Mouse (Mus musculus) neural tube, postnatal 0 days (tissue): Measurements from ENCODE around the gene Slc9a5. TPM values are rescaled to one million over a fixed set of nuclear protein-coding genes. Genes with fewer than 3 reads are reported as not detected.

Source experiments
- microRNA counts: library from miRNA; unstranded; fragments of <30 nt; microRNA quantifications from one replicate; lab custom pipeline; 2015
- microRNA-seq: library from miRNA; unstranded; fragments of <30 nt; microRNA quantifications from one replicate; pipeline ENCODE4, GENCODE M21; 2016
- polyA plus RNA-seq: library from polyadenylated mRNA; unstranded; fragments of >200 nt; fragmentation: Nextera tagmentation; extraction: Ambion mirVana; gene quantifications from 2 replicates; pipeline ENCODE4 v1.2.1, GENCODE M21; 2015

The Slc9a5 gene
- 10.0 and 13.8 TPM in 2 replicates for polyA plus RNA-seq

GRCm38 (mm10) chr8:105348450-105349095, at the start of gene Slc9a5:
Gene Slc9a5 (plus strand): TSS chr8:105348843.

GRCm38 (mm10) chr8:105305211-105306145, 43.2 kb upstream of the Slc9a5 start, which contains the start of gene Elmo3:
Gene Elmo3 (plus strand): TSS chr8:105305601.

GRCm38 (mm10) chr8:105326141-105326672, 22.4 kb upstream of the Slc9a5 start, which contains the start of the genes Lrrc29 and Tmem208:
Gene Lrrc29 (minus strand): TSS chr8:105326278.
Gene Tmem208 (plus strand): TSS chr8:105326354.

GRCm38 (mm10) chr8:105347428-105348221, 1.0 kb upstream of the Slc9a5 start, which contains the start of gene Fhod1:
Gene Fhod1 (minus strand): TSS chr8:105347953.

GRCm38 (mm10) chr8:105373032-105373431, 24.4 kb downstream of the Slc9a5 start, which contains the start of gene Plekhg4:
Gene Plekhg4 (plus strand): TSS chr8:105373274.

GRCm38 (mm10) chr8:105413391-105413790, 64.7 kb downstream of the Slc9a5 start, which contains the start of the genes Kctd19 and Lrrc36:
Gene Kctd19 (minus strand): TSS chr8:105413502.
Gene Lrrc36 (plus strand): TSS chr8:105413571.

MicroRNAs encoded within 50 kb of the gene (microRNA counts, 519-probe panel; counts per million panel counts)
- microRNA mmu-miR-328 (lab: Ali Mortazavi, UCI), result 3,728 counts per million, percentile 29 among the panel's probes with 10 or more counts

Small RNA genes lying within 50 kb of the gene (microRNA-seq; reads per million reads assigned to microRNA genes)
- gene Gm27320, result not detected
- 409 reads per million, percentile 65 among the genes with 10 or more reads in this experiment for gene Mir328

Other genes starting within 250 kb of the Slc9a5 start
- 0.14 and 0.15 TPM in 2 replicates for gene Ces4a, start 217.0 kb upstream of the Slc9a5 start, polyA plus RNA-seq
- 30.7 and 34.8 TPM in 2 replicates for gene Cbfb, start 178.2 kb upstream of the Slc9a5 start, polyA plus RNA-seq
- gene D230025D16Rik, start 123.7 kb upstream of the Slc9a5 start, polyA plus RNA-seq, result 19.1 and 19.5 TPM in 2 replicates
- gene B3gnt9, start 93.7 kb upstream of the Slc9a5 start, polyA plus RNA-seq, result 13.8 and 15.8 TPM in 2 replicates
- 13.8 and 16.2 TPM in 2 replicates for gene Tradd, start 84.2 kb upstream of the Slc9a5 start, polyA plus RNA-seq
- gene Fbxl8, start 84.2 kb upstream of the Slc9a5 start, polyA plus RNA-seq, result 1.9 and 2.9 TPM in 2 replicates
- gene Hsf4, start 79.0 kb upstream of the Slc9a5 start, polyA plus RNA-seq, result 1.2 and 1.9 TPM in 2 replicates
- 9.1 and 9.4 TPM in 2 replicates for gene Nol3, start 72.7 kb upstream of the Slc9a5 start, polyA plus RNA-seq
- gene 4931428F04Rik, start 59.0 kb upstream of the Slc9a5 start, polyA plus RNA-seq, result 53.4 and 66.4 TPM in 2 replicates
- gene Exoc3l, start 52.7 kb upstream of the Slc9a5 start, polyA plus RNA-seq, result 6.0 and 8.7 TPM in 2 replicates
- gene E2f4, start 51.2 kb upstream of the Slc9a5 start, polyA plus RNA-seq, result 29.8 and 32.5 TPM in 2 replicates
- gene Elmo3, start 43.2 kb upstream of the Slc9a5 start, polyA plus RNA-seq, result 0.76 and 1.2 TPM in 2 replicates
- 1.1 and 1.2 TPM in 2 replicates for gene Lrrc29, start 22.6 kb upstream of the Slc9a5 start, polyA plus RNA-seq
- gene Tmem208, start 22.5 kb upstream of the Slc9a5 start, polyA plus RNA-seq, result 162 and 168 TPM in 2 replicates
- 0.65 and 1.3 TPM in 2 replicates for gene Fhod1, start 890 bp upstream of the Slc9a5 start, polyA plus RNA-seq
- gene Plekhg4, start 24.4 kb downstream of the Slc9a5 start, polyA plus RNA-seq, result 1.3 and 2.0 TPM in 2 replicates
- not detected in 2 replicates for gene Kctd19, start 64.7 kb downstream of the Slc9a5 start, polyA plus RNA-seq
- gene Lrrc36, start 64.7 kb downstream of the Slc9a5 start, polyA plus RNA-seq, result 0.53 and 0.54 TPM in 2 replicates
- gene Tppp3, start 122.7 kb downstream of the Slc9a5 start, polyA plus RNA-seq, result 263 and 304 TPM in 2 replicates
- 33.4 and 36.8 TPM in 2 replicates for gene Zdhhc1, start 148.1 kb downstream of the Slc9a5 start, polyA plus RNA-seq
- gene Hsd11b2, start 169.9 kb downstream of the Slc9a5 start, polyA plus RNA-seq, result 0.45 and 0.53 TPM in 2 replicates
- 272 and 303 TPM in 2 replicates for gene Atp6v0d1, start 217.2 kb downstream of the Slc9a5 start, polyA plus RNA-seq